Mouse (Mus musculus): ENCODE data around the gene Tnfsf10. TPM values are rescaled to one million over a fixed set of nuclear protein-coding genes. Genes with fewer than 3 reads are reported as not detected.

Tnfsf10 gene
- polyA plus RNA-seq, 1 experiment from 2014 or later, result 0.23 TPM

GRCm38 (mm10) chr3:27377935-27378334 lies 61.1 kb downstream of the Tnfsf10 start:
- no peak for ATAC-seq (ENCODE audit: insufficient number of reproducible peaks, low FRiP score, low TSS enrichment, low read depth)
- no peaks in the 10 kb centered on the region for H3K9me3 ChIP-seq (replicated peaks)
- H3K4me3 ChIP-seq (replicated peaks), result no peak overlapping the region
- no peaks in the 10 kb centered on the region for H3K36me3 ChIP-seq
- no peak overlapping the region for H3K9ac ChIP-seq
- H3K27ac ChIP-seq (replicated peaks), result no peak overlapping the region
- no peak overlapping the region for H3K4me2 ChIP-seq (replicated peaks)
- no peaks in the 10 kb centered on the region for H3K4me1 ChIP-seq
- peaks cover 22% of the 10 kb centered on the region for H3K27me3 ChIP-seq
- WGBS, result 64% methylated on average over 4 of the region's 4 CpGs

- 53% methylated on average over 3 of the region's 3 CpGs for WGBS
- no peak overlapping the region for H3K4me2 ChIP-seq (replicated peaks)
- no peaks in the 10 kb centered on the region for H3K4me1 ChIP-seq
- no peaks in the 10 kb centered on the region for H3K27me3 ChIP-seq
- H3K4me3 ChIP-seq (replicated peaks), result no peak overlapping the region
- no peak overlapping the region for H3K27ac ChIP-seq (replicated peaks)
- H3K9me3 ChIP-seq (replicated peaks), result no peaks in the 10 kb centered on the region
- no peaks in the 10 kb centered on the region for H3K36me3 ChIP-seq
- no peak for ATAC-seq (ENCODE audit: insufficient number of reproducible peaks, low FRiP score, low TSS enrichment, low read depth)
- H3K9ac ChIP-seq, result no peak overlapping the region
These were observed 68.0 kb downstream of the Tnfsf10 start for GRCm38 (mm10) chr3:27384836-27385235.

GRCm38 (mm10) chr3:27389923-27390322 lies 73.1 kb downstream of the Tnfsf10 start:
- no peaks in the 10 kb centered on the region for H3K4me1 ChIP-seq
- H3K4me2 ChIP-seq (replicated peaks), result no peak overlapping the region
- ATAC-seq (ENCODE audit: insufficient number of reproducible peaks, low FRiP score, low TSS enrichment, low read depth), result no peak
- no peaks in the 10 kb centered on the region for H3K9me3 ChIP-seq (replicated peaks)
- no peak overlapping the region for H3K27ac ChIP-seq (replicated peaks)
- H3K27me3 ChIP-seq, result no peaks in the 10 kb centered on the region
- H3K9ac ChIP-seq, result no peak overlapping the region
- H3K4me3 ChIP-seq (replicated peaks), result no peak overlapping the region
- 69% methylated on average over 1 of the region's 1 CpGs for WGBS
- no peaks in the 10 kb centered on the region for H3K36me3 ChIP-seq

Other genes with a start within 250 kb of the Tnfsf10 start
- 33.5 and 33.8 TPM in 2 replicates for gene Ect2, start 163.2 kb upstream of the Tnfsf10 start, polyA plus RNA-seq (2015; fragmentation: Nextera tagmentation; extraction: Ambion mirVana)
- gene Nceh1, start 134.1 kb upstream of the Tnfsf10 start, polyA plus RNA-seq (2015; fragmentation: Nextera tagmentation; extraction: Ambion mirVana), result 4.0 and 5.4 TPM in 2 replicates
- not detected in 2 replicates for gene Ghsr, start 54.3 kb downstream of the Tnfsf10 start, polyA plus RNA-seq (2015; fragmentation: Nextera tagmentation; extraction: Ambion mirVana)

Measured in embryonic facial prominence, embryonic 15.5 days (tissue).